Mouse (Mus musculus): Measurements from ENCODE around the gene Syt3. TPM values are rescaled to one million over a fixed set of nuclear protein-coding genes. Genes with fewer than 3 reads are reported as not detected.

The Syt3 gene
- polyA plus RNA-seq, 1 experiment from 2014 or later, result 2.7 TPM

GRCm38 (mm10) chr7:44413307-44413706 is 29.4 kb downstream of the Syt3 start:
- Histone ChIP-seq H3K4me3 (replicated peaks) (no peak overlapping the region), H3K27ac (replicated peaks) (no peak overlapping the region), H3K9me3 (replicated peaks) (no peaks in the 10 kb centered on the region), H3K36me3 (no peaks in the 10 kb centered on the region), H3K4me2 (replicated peaks) (no peak overlapping the region), H3K9ac (no peak overlapping the region), H3K27me3 (no peaks in the 10 kb centered on the region), H3K4me1 (no peaks in the 10 kb centered on the region)
- ATAC-seq (ENCODE audit: insufficient number of reproducible peaks, low FRiP score, low TSS enrichment, low read depth), result no peak
- 78% methylated on average over 6 of the region's 6 CpGs for WGBS

DNA sequence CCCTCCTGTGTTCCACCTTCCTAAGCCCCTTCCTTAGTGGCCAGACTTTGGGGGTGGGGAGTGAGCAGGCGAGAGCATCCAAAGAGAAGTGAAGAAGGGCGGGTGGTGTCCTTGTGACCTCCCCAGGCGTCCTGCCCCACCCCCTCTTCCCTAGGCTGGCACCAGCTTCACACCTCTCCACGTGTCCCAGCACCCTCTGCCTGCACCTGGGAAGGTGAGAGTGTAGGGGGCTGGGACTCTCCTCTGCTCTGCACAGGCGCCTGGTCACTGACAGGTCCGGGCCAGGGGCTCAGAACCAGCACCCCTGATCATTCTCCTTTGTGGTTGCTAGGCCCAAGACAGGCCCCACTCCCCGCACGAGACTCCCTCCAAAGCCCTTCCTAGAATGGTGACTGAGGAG is 43.8 kb downstream of the Syt3 start:
- Histone ChIP-seq H3K27ac (replicated peaks) (no peak overlapping the region), H3K36me3 (no peaks in the 10 kb centered on the region), H3K4me2 (replicated peaks) (peak overlapping the region; percentile 81), H3K27me3 (peaks cover 54% of the 10 kb centered on the region), H3K9me3 (replicated peaks) (no peaks in the 10 kb centered on the region), H3K4me3 (replicated peaks) (peak overlapping the region; percentile 61), H3K9ac (no peak overlapping the region), H3K4me1 (peaks cover 22% of the 10 kb centered on the region)
- 9% methylated on average over 8 of the region's 8 CpGs for WGBS
- no peak; the same call in 1 of the 2 replicates for ATAC-seq (ENCODE audit: insufficient number of reproducible peaks, low FRiP score, low TSS enrichment, low read depth)

DNA sequence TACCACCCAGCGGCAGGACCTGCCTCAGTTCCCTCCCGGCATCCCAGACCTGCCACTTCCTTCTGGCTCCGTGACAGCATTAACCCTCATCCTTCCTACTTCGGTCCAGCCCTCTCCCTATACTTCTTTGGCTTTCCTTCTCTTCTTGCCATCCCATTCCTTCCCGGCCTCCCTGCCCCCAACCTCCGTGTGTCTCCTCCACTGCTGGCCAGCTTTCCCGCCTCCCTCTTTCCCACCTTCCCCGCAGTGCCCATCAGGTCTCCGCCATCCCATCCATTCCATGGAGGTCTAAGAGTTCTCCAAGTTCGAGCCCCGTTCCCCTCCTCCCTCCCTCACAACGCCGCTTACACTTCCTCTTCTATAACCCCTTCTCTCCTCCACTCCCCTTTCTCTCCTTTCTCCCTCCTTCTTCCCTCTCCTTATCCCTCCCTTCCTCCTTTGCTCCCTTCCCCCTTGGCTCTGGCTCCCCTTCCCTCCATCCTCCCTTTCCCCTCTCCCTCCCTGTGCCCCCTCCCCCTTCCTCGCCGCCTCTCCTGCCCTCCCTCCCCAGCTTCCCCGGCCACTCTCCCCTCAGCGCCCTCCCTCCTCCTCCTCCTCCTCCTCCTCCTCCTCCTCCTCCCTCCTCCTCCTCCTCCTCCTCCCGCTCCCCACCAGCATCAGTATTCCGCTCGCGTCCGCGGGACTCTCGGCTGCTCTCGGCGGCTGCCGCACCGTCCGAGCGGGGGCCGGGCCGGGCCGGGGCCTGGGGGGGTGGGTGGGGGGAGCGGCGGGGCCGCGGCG is 44.5 kb downstream of the Syt3 start:
- 2% methylated on average over 15 of the region's 38 CpGs for WGBS
- Histone ChIP-seq H3K9me3 (replicated peaks) (no peaks in the 10 kb centered on the region), H3K9ac (no peak overlapping the region), H3K27ac (replicated peaks) (0 out of 2 replicates have a peak overlapping the region, but pooled peaks have one; percentile 34), H3K4me1 (peaks cover 22% of the 10 kb centered on the region), H3K4me3 (replicated peaks) (peak overlapping the region; percentile 61), H3K4me2 (replicated peaks) (peak overlapping the region; percentile 81), H3K36me3 (no peaks in the 10 kb centered on the region), H3K27me3 (peaks cover 52% of the 10 kb centered on the region)
- peak; percentile 21; the same call in 1 of the 2 replicates for ATAC-seq (ENCODE audit: insufficient number of reproducible peaks, low FRiP score, low TSS enrichment, low read depth)

- ATAC-seq (ENCODE audit: insufficient number of reproducible peaks, low FRiP score, low TSS enrichment, low read depth), result no peak
- H3K27me3 ChIP-seq, result peaks cover 52% of the 10 kb centered on the region
Observed at GRCm38 (mm10) chr7:44428968-44429521, 45.1 kb downstream of the Syt3 start, which contains the start of gene Lrrc4b. TSS of gene Lrrc4b (plus strand) at chr7:44429018.

DNA sequence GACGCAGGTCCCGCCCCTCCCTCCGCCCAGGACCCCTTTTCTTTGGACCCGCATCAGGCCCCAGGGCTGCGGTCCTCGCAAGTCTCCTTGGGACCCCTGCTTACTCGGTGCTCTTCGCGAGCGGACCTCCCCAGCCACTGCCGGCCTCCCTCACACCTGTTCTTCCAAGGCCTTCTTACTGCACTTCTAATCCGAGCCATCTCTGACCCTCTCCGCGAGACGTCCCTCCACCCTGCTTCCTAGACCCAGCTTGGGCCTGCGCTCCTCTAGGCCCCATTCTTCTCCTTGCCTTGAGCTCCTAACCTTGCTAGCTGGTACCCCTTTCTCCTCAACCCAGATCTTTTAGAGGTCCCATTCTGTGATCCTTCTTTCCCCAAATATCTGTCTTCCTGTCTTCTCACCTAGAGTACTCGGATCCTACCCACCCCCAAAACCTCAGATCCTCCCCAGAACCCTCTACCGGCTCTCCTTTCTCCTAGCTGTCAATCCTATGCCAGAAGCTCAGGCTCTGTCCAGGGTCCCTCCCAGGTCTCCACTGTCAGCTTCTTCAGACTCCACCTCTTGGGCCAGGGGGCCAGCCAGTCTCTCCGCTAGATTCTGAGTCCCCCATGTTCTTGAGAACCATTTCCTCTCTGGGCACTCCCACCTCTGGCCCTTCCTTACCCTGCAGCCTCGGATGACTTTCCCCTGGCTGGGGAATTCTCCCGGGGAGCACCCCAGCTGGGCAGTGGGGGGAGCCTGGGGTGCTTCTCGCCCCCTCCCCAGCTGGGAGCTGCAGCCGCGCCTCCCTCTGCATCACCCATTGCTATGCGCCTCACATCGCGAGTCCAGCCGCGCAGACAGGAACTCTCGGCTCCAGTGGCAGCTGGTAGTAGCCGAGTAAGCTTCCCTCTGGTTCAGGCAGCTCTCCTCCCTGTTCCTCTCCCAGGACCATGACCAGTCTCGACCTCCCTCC is 45.9 kb downstream of the Syt3 start:
- Histone ChIP-seq H3K9ac (no peak overlapping the region), H3K9me3 (replicated peaks) (no peaks in the 10 kb centered on the region), H3K4me3 (replicated peaks) (peak overlapping the region; percentile 61), H3K27ac (replicated peaks) (no peak overlapping the region; the same call in 1 of the 2 replicates), H3K27me3 (peaks cover 54% of the 10 kb centered on the region), H3K4me2 (replicated peaks) (peak overlapping the region; percentile 81), H3K36me3 (no peaks in the 10 kb centered on the region), H3K4me1 (peaks cover 22% of the 10 kb centered on the region)
- no peak for ATAC-seq (ENCODE audit: insufficient number of reproducible peaks, low FRiP score, low TSS enrichment, low read depth)
- WGBS, result 8% methylated on average over 30 of the region's 32 CpGs

More at GRCm38 (mm10) chr7:44428968-44429521, 45.1 kb downstream of the Syt3 start, which contains the start of gene Lrrc4b:
- H3K4me2 ChIP-seq (replicated peaks), result peak within 1 kb of the TSS; percentile 81
- peak within 1 kb of the TSS; percentile 61 for H3K4me3 ChIP-seq (replicated peaks)
- H3K27ac ChIP-seq (replicated peaks), result peak within 1 kb of the TSS; percentile 34; the same call in 1 of the 2 replicates
- no peaks in the 10 kb centered on the region for H3K9me3 ChIP-seq (replicated peaks)
- peak within 1 kb of the TSS; percentile 44 for H3K9ac ChIP-seq
- H3K4me1 ChIP-seq, result peaks cover 22% of the 10 kb centered on the region
- H3K36me3 ChIP-seq, result no peaks in the 10 kb centered on the region
- 1% methylated on average over 64 of the region's 69 CpGs for WGBS

GRCm38 (mm10) chr7:44432550-44432949 is 48.6 kb downstream of the Syt3 start:
- ATAC-seq (ENCODE audit: insufficient number of reproducible peaks, low FRiP score, low TSS enrichment, low read depth), result no peak
- no peak overlapping the region for H3K9ac ChIP-seq
- H3K27me3 ChIP-seq, result peaks cover 50% of the 10 kb centered on the region
- no peak overlapping the region for H3K4me2 ChIP-seq (replicated peaks)
- no peak overlapping the region for H3K27ac ChIP-seq (replicated peaks)
- no peaks in the 10 kb centered on the region for H3K9me3 ChIP-seq (replicated peaks)
- H3K4me1 ChIP-seq, result peaks cover 21% of the 10 kb centered on the region
- 72% methylated on average over 6 of the region's 6 CpGs for WGBS
- H3K36me3 ChIP-seq, result no peaks in the 10 kb centered on the region
- H3K4me3 ChIP-seq (replicated peaks), result no peak overlapping the region

DNA sequence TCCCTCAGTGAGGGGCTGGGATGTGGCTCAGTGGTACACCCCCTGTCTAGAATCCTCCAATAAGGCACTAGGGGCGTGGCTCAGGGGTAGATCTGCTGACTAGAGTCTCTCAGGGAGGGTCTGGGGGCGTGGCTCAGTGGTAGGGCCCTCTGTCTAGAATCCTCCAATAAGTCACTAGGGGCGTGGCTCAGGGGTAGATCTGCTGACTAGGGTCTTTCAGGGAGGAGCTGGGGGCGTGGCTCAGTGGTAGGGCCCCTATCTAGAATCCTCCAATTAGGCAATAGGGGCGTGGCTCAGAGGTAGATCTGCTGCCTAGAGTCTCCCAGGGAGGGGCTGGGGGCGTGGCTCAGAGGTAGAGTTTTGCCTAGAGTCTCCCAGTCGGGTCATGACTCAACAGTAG is 49.5 kb downstream of the Syt3 start:
- Histone ChIP-seq H3K27ac (replicated peaks) (no peak overlapping the region), H3K4me2 (replicated peaks) (no peak overlapping the region), H3K9me3 (replicated peaks) (no peaks in the 10 kb centered on the region), H3K27me3 (peaks cover 50% of the 10 kb centered on the region), H3K36me3 (no peaks in the 10 kb centered on the region), H3K4me3 (replicated peaks) (no peak overlapping the region), H3K4me1 (peaks cover 13% of the 10 kb centered on the region), H3K9ac (no peak overlapping the region)
- ATAC-seq (ENCODE audit: insufficient number of reproducible peaks, low FRiP score, low TSS enrichment, low read depth), result peak; percentile 40; the same call in 1 of the 2 replicates
- WGBS, result 4% methylated on average over 7 of the region's 7 CpGs

- H3K4me3 ChIP-seq (replicated peaks), result no peak overlapping the region
- 65% methylated on average over 9 of the region's 9 CpGs for WGBS
- H3K36me3 ChIP-seq, result no peaks in the 10 kb centered on the region
- peaks cover 11% of the 10 kb centered on the region for H3K4me1 ChIP-seq
- no peak for ATAC-seq (ENCODE audit: insufficient number of reproducible peaks, low FRiP score, low TSS enrichment, low read depth)
- no peak overlapping the region for H3K4me2 ChIP-seq (replicated peaks)
- no peaks in the 10 kb centered on the region for H3K9me3 ChIP-seq (replicated peaks)
- H3K27me3 ChIP-seq, result peaks cover 49% of the 10 kb centered on the region
- no peak overlapping the region for H3K9ac ChIP-seq
- no peak overlapping the region for H3K27ac ChIP-seq (replicated peaks)
Observed at GRCm38 (mm10) chr7:44434089-44434488, 50.2 kb downstream of the Syt3 start.

- H3K4me3 ChIP-seq (replicated peaks), result no peak overlapping the region
- H3K9ac ChIP-seq, result no peak overlapping the region
- H3K9me3 ChIP-seq (replicated peaks), result no peaks in the 10 kb centered on the region
- no peaks in the 10 kb centered on the region for H3K36me3 ChIP-seq
- no peaks in the 10 kb centered on the region for H3K4me1 ChIP-seq
- ATAC-seq (ENCODE audit: insufficient number of reproducible peaks, low FRiP score, low TSS enrichment, low read depth), result no peak
- no peak overlapping the region for H3K27ac ChIP-seq (replicated peaks)
- WGBS, result 64% methylated on average over 5 of the region's 5 CpGs
- H3K27me3 ChIP-seq, result peaks cover 51% of the 10 kb centered on the region
- no peak overlapping the region for H3K4me2 ChIP-seq (replicated peaks)
Observed at GRCm38 (mm10) chr7:44435796-44436195, 51.9 kb downstream of the Syt3 start.

DNA sequence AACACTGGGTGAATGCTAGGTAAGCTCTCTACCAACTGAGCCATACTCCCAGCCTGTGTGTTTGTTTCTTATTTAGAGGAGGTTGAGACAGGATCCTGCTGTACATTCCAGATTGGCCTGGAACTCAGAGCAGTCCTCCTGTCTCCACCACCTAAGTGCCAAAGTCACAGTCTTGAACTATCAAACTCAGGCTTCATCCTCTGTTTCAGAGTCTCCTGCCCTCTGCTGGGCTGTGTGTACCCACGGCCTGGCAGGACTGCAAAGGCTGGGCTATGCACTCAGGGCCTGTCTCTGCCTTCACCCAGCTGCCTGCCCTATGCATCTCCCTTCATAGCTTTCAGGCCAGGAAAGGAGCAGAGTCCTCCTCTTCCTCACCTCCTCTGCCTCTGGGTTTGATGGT is 52.4 kb downstream of the Syt3 start:
- ATAC-seq (ENCODE audit: insufficient number of reproducible peaks, low FRiP score, low TSS enrichment, low read depth), result no peak
- Histone ChIP-seq H3K4me2 (replicated peaks) (no peak overlapping the region), H3K9me3 (replicated peaks) (no peaks in the 10 kb centered on the region), H3K4me3 (replicated peaks) (no peak overlapping the region), H3K9ac (no peak overlapping the region), H3K27me3 (peaks cover 52% of the 10 kb centered on the region), H3K27ac (replicated peaks) (no peak overlapping the region), H3K4me1 (no peaks in the 10 kb centered on the region), H3K36me3 (no peaks in the 10 kb centered on the region)
- WGBS, result 10% methylated on average over 1 of the region's 1 CpGs

DNA sequence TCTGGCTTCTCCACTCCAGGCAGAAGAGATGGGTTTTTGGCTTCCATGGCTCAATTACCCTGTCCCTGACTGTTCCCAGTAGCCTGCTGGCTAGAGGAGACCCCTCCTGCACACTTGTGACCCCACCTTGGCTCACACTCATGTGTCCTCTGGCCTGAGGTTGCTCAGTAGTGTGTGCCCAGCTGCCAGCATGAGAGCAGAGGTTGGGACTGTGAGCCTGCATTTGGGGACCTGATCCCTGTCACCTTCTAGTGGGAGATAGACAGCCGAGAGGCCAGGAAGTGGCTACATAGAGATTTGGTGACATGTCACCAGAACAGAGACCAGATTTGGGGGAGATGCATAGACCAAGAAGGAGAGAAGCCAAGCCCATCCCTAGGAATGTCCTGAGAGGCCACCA is 53.3 kb downstream of the Syt3 start:
- WGBS, result 84% methylated on average over 1 of the region's 1 CpGs
- Histone ChIP-seq H3K9ac (no peak overlapping the region), H3K4me1 (peaks cover 1% of the 10 kb centered on the region; the same call in 1 of the 2 replicates), H3K4me3 (replicated peaks) (no peak overlapping the region), H3K4me2 (replicated peaks) (no peak overlapping the region), H3K27ac (replicated peaks) (no peak overlapping the region), H3K27me3 (peaks cover 53% of the 10 kb centered on the region), H3K9me3 (replicated peaks) (no peaks in the 10 kb centered on the region), H3K36me3 (no peaks in the 10 kb centered on the region)
- ATAC-seq (ENCODE audit: insufficient number of reproducible peaks, low FRiP score, low TSS enrichment, low read depth), result no peak
